Mouse (Mus musculus): ENCODE data around the gene Dock2. TPM values are rescaled to one million over a fixed set of nuclear protein-coding genes. Genes with fewer than 3 reads are reported as not detected.
"Not testable (repeated sequence)": the region's sequence is repeated elsewhere in the genome, so short reads cannot be mapped to it uniquely, and the experiment has no call there.

The Dock2 gene
- 1 to 10 TPM; 3.8 to 3.9 TPM for total RNA-seq (2021)
- long read RNA-seq, experiment 1, full-length matches to known transcripts: 1 of 2 reads
- long read RNA-seq, experiment 1, partial matches to known transcripts: 1 of 2 reads
- long read RNA-seq, experiment 1, other reads (novel, unspliced or antisense): 0 of 2 reads
- long read RNA-seq, experiment 2, full-length matches to known transcripts: 1 of 3 reads
- long read RNA-seq, experiment 2, partial matches to known transcripts: 1 of 3 reads
- long read RNA-seq, experiment 2, other reads (novel, unspliced or antisense): 1 of 3 reads

DNA sequence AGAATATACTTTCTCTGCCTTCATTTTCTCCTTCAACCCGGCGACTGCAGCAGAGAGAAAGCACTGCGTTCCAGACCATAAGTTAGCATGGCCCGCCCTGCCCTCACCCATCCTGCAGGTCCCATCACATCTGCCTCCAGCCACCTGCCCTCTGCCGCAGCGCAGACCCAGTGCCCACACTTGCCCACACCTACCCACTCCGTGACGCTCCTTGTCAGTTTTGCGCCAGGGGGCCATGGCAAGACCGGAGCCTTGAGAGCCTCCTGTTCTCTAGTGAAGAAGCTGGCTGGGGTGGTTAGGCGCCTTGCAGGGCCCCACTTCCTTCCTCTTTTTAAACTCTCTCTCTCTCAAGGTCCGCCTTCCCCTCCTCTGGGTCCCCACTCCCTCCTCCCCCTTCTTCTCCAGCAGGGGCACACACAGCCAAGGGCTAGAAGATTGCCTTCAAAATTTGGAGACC, at the start of gene Dock2:
Gene Dock2, minus strand, starts transcription at position 306 of the 457 bp plus-strand sequence.
- no peak for DNase-seq (ENCODE audit: low spot score in 2 of 2)

DNA sequence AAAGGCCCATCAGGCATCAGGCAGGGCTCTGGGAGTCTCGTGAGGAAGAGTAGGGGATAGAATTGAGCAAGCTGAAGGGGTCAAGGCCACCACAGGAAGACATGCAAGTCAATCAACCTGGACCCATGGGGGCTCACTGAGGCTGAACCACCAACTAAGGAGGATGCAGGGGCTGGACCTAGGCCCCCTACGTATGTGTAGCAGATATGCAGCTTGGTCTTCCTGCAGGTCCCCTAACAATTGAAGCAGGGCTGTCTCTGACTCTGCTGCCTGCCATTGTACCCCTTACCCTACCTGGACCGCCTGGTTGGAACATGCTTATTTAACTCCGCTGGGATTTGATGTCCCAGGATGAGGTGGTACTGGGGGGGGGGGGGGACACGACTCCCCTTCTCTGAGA, 49.0 kb upstream of the Dock2 start:
- no peak for DNase-seq (ENCODE audit: low spot score in 2 of 2)

DNA sequence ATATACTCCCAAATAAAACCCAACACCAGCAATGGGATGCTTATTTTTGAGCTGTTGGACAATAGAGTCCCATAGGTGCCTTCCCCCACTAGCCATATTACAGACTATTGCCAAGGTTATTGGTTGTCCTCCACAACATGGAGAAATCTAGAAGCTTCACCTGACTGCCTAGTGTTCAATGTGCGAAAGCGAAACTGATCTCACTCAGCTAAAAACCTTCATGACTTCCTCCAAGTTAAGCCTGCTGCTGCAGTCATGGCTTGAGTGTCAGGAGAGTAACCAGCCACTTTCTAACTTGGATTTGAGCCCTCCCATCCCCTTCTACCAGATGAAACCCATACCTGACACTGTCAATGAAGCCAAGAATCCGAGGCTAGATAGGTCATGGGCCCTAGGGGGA, 44.1 kb upstream of the Dock2 start:
- no peak for DNase-seq (ENCODE audit: low spot score in 2 of 2)

DNA sequence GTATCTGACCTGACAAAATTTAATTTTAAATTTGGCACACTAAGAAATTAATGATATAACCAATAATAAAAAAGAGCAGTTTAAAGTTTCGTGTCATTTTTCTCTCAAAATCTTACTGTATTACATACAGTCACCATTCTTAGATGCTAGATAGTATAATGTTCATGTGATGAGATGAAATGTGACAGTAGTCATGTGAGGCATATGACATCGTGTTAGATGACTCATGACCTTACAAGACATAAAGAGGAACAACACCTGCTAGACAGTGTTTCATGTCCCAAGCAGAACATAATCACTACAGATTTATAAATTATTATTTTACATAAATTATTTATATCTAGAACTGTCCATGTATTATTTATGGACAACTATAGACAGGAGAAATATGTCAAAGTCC, 43.2 kb upstream of the Dock2 start:
- no peak for DNase-seq (ENCODE audit: low spot score in 2 of 2)

DNA sequence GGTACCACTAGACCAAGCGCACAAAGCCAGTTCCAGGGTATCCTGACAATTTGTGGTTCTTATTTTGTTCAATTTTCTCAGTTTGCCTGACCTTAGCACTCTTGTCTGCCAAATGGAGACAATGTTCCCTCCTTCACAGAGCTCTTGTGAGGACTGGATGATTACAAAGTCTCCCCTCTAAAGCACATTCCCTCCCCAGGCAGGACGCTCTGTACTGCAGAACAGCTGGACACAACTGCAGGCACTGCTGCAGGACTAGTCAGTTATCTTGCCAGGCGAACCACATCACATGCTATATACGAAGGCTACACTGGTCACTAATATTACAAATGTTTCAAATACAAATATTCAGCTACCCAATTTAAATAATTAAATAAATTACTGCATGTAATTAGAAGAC, 41.1 kb upstream of the Dock2 start:
- DNase-seq (ENCODE audit: low spot score in 2 of 2): no peak

DNA sequence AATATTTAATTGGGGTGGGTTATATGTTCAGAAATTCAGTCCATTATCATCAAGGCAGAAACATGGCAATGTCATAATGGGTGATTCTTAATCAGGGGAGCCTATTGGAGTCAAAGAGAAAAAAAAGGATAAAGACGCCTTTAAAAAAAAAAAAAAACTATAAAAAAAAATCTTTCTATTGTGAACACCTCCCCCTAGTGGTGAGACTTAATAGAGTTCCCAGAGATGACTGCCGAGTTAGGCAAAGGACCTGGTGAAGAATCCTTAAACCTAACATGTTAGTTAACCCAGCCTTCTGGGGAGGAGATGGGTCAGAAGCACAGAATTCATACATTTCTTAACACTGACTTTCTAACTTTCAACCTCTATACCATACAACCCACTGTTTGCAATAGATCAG, 31.1 kb upstream of the Dock2 start:
- no peak for DNase-seq (ENCODE audit: low spot score in 2 of 2)

DNA sequence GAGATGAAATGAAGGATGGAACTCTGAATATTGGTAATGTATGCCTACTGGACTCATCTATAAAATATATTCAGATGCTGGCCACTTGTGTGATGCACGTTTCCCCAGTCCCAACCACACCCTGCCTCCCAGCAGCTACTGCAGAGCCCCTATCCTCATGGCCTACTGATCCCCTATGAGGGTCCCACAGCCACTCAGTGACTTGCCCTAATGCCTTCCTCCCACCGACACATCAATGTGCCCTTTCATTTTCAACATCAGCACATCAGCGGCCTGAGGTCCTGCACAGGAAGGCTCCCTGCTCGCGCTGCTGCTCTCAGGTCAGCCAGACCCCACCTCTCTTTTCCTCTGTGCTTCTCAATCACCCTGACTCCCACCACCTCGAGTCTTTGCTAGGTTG, 30.6 kb upstream of the Dock2 start:
- no peak for DNase-seq (ENCODE audit: low spot score in 2 of 2)

DNA sequence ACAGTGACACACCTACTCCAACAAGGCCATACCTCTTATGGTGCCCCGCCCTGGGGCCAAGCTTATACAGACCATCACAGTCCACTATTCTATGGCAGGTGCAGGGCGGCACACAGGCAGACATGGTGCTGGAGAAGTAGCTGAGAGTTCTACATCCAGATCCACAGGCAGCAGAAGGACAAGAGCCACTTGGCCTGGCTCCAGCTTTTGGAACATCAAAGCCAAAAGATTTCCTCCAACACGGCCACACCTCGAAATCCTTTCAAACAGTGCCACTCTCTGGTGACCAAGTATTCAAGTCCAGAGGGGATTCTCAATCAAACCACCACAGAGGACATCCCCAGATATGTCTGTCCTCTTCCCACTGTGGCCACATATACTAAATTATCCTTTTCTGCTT, 21.3 kb upstream of the Dock2 start:
- DNase-seq (ENCODE audit: low spot score in 2 of 2): not testable (repeated sequence)

DNA sequence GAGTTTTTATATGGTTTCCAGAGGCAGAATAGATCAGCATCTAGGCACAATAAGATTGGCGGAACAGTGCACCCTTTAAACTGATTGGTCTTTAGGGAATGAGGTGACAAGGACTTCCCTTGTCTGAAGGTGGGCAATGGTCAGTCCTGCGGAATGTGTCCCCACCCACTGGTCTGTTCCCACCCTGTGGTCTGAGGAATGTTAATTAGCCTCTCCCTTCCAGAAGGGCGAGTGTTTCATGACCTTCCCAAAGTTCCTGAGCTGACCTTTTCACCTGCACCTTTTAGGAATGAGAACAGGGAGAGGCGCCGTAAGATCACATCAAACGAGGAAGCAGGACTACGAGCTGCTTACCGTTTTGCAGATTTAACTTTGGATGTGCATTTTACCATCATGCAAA, 14.4 kb upstream of the Dock2 start:
- DNase-seq (ENCODE audit: low spot score in 2 of 2): not testable (repeated sequence)

DNA sequence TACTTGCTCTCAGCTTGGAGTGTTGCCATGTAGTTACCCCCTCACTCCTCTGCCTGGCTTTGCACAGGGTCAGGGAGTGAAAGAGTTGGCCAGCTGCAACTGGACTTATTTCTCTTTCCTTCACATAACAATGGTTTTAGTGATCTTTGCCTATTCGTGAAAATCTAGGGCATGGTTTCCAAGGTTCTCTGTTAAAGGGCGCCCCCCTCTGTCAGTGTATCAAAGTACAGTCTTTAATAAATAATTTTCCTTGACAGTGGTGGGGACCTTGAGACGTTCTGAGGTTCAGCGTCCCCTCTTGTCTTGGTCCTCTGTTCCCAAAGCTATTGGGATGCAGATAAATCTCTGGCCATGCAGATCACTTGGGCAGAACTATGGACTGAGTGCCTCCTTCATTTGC, 12.4 kb upstream of the Dock2 start:
- no peak for DNase-seq (ENCODE audit: low spot score in 2 of 2)

DNA sequence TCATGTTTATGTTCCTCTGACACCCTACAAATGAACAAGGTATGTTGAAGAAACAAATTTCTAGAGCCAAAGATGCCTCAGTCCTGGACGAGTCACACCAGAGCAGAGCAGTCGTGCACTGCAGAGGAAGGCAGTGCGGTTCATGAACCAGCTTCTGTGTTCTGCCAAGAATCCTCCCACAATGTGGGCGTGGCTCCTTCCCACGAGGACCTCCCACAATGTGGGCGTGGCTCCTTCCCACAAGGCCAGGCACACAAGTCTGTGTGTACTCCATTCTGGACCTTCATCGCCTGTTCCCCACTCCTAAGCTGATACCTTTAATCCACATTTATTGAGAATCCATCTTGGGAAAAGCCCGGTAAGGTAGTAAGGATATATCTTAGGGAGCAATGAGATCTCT, 8.2 kb upstream of the Dock2 start:
- no peak for DNase-seq (ENCODE audit: low spot score in 2 of 2)

DNA sequence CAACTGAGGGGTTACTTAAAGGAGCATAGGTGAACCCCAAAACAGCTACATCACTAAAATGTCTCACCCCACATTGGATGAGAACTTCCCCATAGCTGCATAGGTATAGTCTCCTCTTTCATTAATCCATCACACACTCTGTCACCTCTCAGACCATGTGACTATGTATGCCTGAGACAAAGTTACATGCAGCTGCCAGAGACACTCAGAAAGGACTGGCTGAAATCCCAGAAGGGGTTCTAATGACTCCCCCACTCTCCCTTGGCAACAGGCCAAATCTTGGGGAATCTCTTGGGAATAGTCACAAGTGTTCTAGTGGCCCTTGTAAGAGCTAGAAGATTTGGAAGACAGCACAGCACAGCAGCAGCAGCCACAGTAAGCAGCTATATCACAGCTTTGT, 1.2 kb upstream of the Dock2 start:
- no peak for DNase-seq (ENCODE audit: low spot score in 2 of 2)

DNA sequence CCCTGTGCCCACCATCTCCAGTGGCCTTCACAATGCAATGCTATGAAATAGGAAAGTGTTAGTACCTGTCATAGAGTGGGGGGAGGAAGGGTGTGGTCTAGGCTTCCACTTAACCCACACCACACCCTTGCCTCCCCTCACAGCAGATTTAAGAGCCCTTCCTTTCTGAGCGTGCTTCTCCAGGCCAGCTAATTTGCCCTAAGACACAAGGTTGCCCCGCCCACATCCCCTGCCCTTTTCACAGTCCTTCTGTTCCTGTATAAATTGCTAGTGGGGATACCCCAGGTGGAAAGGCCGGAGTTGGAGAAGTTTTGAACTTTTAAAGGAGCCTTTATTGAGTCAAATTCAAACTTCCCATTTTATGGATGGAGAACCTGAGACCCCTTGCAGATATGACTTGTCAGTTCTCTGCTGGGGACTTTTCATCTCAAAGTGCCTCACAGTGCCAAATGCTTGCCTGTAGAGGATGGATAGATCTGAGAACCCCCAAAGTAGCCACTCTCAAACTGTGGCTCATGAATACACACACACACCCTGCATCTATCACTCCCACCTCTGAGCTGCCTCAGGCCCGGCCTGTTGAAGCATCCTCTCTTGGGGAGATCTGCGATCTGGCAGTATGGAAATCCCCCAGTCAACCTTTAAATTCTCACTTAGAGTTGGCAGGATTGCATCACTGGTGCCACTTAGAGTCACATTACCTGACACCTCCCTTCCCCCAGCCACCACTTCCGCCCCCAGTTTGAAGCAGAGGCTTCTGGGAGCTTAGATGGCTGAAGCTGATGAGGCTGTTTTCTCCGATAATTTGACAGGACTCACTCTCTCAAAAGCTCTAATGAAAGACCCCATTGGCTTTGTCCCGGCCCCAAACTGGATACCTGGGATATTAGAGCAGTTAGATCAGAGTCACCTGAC, 919 bp downstream of the Dock2 start:
- DNase-seq (ENCODE audit: low spot score in 2 of 2): no peak

DNA sequence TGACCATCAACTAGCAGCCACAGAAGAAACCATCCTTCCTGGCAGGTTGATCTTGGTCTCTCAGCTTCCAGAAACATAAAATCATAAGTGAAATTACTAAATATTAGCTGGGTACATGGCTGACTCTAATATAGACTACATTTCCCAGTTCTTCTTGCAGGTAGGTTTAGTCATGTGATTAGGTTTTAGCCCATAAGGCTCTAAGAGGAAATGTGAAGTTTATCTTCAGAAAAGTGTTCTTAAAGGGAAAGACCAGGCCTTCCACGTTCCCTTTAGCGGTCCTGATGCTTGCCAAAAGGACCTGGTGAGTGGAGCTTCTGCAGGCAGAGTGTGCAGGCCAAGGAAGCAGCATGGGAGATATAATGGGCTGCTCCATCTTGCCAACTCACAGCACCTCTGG, 2.9 kb downstream of the Dock2 start:
- no peak for DNase-seq (ENCODE audit: low spot score in 2 of 2)

DNA sequence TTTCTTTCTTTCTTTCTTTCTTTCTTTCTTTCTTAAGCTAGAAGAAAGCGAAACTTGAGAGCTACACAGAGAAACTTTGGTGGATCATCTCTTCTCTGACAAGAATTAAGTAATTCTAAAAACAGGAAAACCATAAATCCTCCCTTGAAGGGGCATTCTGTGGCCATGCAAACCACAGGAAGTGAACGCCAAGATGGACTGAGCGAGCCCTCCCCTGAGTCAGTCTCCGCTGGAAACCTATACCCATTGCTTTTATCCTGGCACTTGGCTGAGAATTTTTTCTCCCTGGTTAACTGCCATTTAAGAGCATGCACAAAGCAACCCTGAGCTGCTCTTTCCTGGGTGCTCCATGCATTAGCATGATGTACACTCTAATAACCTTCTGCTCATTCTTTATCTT, 3.7 kb downstream of the Dock2 start:
- no peak for DNase-seq (ENCODE audit: low spot score in 2 of 2)

DNA sequence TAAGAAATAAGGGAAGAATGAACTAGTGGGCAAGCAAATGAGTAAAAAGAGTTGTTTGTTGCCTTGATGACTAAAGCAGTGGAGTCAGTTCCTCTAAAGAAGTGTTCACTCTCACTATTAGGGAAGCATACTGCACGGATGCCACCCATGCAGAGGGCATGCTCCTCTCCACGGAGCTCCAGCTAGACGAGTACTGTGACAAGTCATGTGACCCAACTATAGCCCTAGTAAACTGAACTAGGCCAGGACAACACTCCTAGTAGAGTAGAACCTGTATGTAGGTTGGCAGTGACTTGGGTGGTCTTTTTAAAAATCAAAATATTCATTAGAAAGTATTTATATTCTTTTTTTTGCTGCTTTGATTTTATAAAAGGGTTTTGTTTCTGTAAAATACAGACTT, 5.3 kb downstream of the Dock2 start:
- DNase-seq (ENCODE audit: low spot score in 2 of 2): no peak

DNA sequence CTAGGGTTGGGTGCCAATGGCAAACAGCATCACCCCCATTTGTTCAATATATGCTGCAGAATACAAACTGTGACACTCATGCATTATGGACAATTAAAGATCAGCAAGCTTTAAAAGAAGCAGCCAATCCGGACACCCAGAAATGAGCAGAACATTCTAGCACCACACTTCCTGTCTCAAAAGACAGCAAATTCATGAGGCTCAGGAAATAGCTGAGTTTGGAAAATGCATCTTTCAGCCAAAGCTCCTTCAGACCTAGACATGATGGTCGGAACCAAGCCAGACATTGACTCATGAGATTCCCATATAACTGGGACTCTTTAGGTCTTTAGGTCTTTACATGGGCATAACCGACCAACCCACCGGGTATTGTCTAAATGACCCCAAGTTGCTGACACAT, 6.2 kb downstream of the Dock2 start:
- no peak for DNase-seq (ENCODE audit: low spot score in 2 of 2)

DNA sequence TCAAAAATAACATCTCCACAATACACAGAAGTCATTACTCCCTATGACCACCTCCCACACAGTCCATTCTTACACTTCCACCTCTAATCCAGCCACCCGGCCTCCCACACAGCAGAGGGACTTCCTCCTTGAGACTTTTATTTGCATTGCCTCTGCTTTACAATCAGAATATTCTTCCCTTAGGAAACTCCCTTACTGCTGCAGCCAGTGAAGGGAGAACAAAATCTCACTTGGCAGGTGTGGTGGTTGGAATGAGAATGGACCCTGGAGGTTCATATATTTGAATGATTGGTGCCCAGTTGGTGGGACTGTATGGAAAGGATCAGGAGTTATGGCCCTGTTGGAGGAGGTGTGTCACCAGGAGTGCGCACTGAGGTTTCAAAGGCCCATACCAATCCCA, 7.6 kb downstream of the Dock2 start:
- DNase-seq (ENCODE audit: low spot score in 2 of 2): no peak

DNA sequence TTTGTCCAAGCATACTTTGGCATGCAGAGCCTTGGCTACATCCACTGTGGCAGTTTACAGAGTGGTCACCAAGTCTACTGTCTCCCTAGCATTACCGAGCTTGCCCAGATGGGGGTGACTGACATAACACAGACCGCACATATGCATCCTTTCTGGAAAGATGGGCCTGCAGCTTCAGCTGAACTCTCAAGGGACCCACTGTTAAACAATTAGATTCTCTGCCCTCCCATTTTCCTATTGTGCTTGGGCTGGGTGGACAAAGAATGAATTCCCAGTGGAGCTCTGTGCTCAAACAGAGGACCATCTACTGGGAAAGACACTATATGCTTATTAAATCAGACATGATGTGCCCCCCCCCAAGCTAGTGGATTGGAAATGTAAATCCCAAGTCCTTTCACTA, 9.1 kb downstream of the Dock2 start:
- no peak for DNase-seq (ENCODE audit: low spot score in 2 of 2)

DNA sequence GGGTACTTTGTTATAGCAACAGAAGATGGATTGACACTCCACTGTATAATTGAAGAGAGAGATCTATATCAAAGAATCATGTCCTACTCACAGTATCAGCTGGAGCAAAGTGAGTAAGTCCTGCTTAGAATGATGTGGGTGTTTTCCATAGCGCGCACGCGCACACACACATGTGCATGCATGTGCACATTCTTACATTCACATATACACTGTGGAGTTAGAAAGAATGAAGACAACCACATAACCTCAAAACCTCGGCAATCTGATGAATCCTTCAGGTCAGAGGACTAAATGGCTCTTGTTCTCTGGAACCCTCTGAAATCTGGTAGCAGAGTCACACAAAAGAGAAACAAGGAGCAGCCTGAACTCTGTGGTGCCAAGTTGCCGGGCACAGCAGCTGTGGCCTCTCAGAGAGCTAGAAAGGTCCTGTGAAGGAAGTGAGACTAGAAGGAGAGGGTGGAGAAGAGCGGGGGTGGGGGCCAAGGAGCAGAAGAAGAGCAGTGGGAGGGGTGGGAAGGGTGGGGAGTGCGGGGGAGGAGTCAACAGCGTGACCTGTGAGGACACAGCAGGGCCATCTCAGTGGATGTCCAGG, 10.3 kb downstream of the Dock2 start:
- DNase-seq (ENCODE audit: low spot score in 2 of 2): no peak

DNA sequence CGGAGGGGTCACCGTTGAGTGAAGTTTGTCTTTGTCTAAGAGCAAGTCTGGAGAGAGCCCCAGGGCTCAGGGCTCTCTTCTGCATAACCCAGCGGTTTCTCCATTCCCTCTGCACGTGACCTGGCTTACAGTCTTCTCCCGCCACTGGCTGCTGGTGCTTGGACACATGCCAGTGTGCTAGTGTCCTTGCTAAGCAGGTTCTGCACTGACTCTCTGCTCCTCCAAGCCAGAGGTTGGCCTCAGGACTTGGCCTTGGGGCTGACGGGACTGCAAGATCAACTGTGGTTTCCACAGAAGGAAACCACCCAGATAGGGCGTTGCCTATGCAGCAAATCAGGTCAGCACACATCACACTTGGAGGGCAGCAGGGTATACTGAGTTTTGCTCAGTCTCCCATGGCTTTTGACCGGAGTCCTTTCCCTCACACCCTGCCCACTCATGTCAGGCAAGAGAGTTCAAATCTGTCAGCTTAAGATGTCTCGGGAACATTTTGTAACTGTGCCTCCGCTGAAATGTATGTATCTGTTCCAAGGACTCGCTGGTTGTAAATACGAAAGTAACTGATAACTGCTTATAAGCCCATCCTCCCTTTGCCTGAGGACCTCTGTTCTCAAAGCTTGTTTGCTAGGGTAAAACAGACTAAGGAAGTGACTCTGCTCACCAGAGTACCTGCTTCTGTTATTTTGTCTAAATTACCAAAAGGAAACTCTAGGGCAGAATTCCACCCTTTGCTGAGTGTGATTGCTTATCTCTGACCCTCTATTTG, 12.3 kb downstream of the Dock2 start:
- peak in 1 of 2 experiments; percentile 39 for DNase-seq (ENCODE audit: low spot score in 2 of 2)
